Mouse (Mus musculus) cerebellum, postnatal 36 days (tissue): Measurements from ENCODE around the gene Olfr340.
"Not testable (repeated sequence)": the region's sequence is repeated elsewhere in the genome, so short reads cannot be mapped to it uniquely, and the experiment has no call there.

Source experiments
- DNase-seq, 2 experiments: peaks; one replicate each; pipeline ENCODE4 v3.0.0; 2021 to 2022; ENCODE audit warnings: mixed read lengths in 2 of 2

The Olfr340 gene

DNA sequence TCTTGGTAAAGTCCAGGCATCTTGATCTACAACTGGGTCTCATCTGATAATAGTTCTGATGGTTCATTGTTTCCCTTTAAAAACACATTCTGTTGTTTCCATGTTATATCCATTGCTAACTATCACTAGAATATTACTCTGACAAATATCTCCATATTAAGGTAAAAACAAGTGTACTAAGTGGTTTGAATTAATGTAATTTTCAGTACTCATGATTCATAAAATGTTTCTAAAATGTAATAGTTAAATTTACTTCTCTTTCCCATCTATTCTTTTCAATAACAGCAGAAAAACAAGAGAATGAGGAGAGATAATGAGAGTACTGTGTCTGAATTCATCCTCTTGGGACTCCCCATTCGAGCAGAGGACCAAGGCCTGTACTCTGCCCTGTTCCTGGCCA, at the start of gene Olfr340:
Gene Olfr340 (plus strand): TSS at position 301 of the 400 bp plus-strand sequence.
- no peak for DNase-seq

DNA sequence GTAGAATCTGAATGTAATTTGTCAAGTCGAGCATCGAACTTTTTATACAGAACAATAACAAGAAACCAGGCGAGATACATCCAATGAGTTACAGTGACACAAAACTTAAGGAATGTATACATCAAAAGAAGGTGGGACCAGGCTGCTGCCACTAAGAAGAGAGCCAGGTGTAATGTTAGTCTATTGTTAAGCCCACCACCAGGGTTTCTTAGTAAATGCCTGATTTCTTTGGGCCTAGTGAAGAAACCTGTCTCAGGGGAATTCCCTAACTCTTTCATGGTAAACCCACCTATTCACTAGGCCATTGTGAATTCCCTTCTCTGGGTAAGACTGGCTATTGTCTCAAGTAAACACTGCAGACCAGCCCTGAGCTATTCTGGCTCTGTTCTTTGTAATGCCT, 37.2 kb upstream of the Olfr340 start:
- DNase-seq, result not testable (repeated sequence)

DNA sequence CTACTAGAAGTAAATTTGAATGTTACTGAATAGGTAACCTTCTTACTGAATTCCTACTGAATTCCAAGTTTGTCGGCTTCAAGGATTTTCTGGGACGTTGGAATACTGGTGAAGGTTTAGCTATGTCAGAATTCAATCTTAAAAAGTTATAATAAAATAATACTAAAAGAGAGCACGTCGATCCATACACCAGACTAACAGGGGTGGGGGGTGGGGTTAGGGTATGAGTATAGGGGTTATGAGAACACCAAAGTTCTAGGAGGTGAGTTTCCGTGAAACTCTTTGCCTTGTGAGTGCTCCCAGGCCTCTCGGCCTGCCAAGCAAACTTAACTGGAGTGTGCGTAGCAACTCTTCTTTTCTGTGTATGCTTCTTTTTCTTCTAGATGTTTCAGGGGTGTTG, 36.8 kb upstream of the Olfr340 start:
- not testable (repeated sequence) for DNase-seq

DNA sequence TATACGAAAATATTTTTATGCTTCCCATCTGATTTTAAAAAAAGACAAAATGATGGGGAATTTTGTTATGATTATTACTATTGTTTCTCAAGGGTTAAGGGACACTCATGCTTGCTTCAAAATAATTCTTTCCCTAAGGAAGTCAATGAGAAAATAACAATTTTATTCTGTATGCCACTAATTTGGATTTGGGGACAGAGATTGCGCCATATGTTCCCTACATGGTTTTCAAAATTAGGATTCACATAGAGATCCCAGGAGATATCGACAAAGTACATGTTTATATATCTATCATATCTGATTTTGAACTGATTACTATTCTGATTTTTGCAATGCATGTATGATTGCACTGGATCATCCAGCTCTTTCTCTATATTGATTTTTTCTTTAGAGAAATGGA, 33.7 kb upstream of the Olfr340 start, which contains the start of gene Olfr339:
Gene Olfr339 (plus strand): TSS at position 301 of the 400 bp plus-strand sequence.
- DNase-seq, result no peak

DNA sequence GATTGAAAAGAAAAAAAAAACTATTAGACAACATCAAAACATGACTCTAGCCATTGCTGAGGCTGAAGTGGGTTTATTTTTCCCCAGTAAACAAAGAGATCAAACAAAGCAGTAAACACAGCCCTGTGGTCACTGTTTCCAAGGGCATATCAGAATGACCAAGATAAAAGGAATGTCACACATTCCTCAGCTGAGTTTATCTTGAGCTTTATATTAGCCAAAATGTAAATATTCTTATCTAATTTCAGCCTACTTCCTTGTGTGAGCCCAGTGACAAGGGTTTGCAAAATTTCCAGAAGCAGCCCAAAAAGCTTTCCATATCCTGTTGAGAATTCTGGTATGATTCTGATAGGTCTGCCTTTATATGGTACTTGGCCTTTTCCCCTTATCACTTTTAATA, 21.2 kb downstream of the Olfr340 start:
- DNase-seq, result no peak

DNA sequence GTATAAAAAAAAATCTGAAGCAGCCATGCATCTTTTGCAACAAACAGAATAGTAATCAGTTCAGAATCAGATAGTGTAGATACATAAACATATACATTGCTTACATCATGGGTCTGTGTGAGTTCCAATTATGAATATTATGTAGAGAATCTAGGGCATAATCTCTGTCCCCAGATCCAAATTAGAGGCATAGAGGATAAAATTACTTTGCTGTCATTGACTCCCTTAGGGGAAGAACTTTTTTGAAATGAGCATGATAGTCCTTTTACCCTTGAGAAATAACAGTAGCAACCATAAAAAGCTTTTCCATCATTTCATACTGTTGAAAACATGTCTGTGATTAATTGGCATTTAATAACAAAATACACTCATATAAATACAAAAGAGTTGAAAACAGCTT, 30.0 kb downstream of the Olfr340 start, which contains the start of gene Olfr341:
Gene Olfr341 (minus strand): TSS at position 101 of the 400 bp plus-strand sequence.
- DNase-seq, result no peak
